Mouse (Mus musculus) thymus, adult 18-20 months (tissue): ENCODE data around the gene Pkd1l1.

Experiments used
- DNase-seq, 2 experiments: peaks; one replicate each; pipeline ENCODE4 v3.0.0; 2022; ENCODE audit warnings: mixed read lengths in 2 of 2

The Pkd1l1 gene

DNA sequence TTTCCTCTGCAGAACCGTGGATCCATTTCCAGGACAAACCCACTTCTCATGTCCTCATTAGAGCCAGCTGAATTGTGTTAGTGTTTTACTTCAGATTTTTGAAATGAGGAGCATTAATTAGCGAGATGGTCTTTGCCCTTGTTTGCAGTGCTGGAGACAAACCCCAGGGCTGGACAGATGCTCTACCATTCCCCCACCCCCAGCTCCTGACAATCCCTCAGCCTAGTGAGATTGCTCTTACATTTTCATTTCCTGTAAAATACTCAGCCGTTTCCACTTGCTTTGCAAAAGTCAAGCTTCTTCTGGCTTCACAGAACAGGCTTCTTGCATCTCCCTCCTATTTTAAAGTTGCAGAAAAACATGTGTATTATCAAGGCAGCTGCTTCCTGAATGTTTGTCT lies 155.7 kb downstream of the Pkd1l1 start:
- no peak for DNase-seq

DNA sequence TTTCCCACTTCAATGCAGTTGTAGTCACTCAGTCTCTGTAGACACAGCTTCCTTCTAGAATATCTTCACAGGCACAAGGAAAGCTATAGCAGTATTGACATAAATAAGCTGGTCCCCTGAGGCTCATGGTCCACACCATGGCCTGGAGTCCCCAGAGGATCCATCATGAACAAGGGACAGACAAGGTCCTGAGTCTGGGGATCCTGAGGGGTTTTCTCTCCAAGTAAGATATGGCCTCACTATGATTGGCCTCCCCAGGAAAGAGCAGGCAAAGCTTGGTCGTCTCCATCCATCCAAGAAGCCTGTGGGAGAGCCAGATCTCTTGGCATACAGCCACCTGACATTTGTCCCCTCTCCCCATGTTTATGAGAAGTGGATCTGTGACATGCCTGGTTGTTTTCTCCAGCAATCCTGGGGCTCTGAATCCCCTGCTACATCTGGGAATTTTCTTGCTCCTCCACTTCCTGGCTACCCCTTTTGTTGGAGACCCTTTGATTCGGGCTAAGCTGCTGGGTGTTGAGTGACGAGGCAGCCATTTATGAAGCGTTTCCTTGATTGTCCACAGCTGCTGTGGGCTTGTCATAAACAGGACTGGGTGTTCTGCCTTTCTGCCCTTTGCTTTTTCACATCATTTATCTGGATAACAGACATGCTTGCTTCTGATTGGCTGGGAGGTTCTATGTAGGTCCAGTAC lies 158.8 kb downstream of the Pkd1l1 start:
- no peak for DNase-seq

DNA sequence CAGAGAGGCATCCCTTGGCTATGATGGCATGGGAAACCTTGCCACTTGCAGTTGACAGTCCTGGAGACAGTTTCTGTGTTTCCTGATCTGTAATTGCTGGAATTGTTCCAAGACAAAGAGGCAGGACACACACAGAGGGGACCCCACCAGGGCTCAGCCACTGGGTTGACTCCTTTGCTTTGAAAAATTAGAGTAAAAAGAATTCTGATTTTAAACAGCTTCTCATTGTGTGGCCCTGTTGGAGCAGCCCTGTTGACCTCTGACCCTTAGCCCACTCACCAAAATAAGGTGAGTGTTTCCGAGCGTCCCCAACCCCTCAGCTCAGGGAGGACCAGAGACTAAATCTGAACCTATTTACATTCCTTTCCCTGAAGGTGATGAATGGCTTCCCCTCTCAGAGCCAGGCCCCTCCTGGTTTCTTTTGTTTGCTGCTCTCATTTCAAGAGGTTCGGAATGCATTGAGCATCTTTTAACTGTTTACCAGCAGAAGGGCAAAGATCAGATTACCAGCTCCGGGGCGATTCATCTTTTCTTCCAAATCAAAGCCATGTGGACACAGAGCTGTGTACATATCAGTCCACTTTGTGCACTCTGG lies 161.5 kb downstream of the Pkd1l1 start:
- DNase-seq = no peak

DNA sequence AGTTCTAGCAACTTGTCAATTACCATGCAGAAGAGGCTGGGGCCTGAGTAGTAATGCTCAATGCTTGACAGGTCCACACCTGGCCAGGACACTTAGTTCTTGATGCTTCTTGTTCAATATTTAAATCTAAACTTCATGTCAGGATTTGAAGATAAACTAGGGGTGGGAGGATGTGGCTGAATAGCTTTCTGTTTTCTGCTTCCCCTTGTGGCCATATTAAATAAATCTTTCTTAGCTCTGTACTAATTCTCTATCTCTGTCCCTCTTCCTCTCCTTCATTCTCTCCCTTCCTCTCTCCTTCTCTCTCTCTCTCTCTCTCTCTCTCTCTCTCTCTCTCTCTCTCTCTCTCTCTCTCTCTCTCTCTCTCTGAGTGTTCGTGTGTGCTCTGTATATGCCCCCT lies 163.4 kb downstream of the Pkd1l1 start:
- no peak for DNase-seq

DNA sequence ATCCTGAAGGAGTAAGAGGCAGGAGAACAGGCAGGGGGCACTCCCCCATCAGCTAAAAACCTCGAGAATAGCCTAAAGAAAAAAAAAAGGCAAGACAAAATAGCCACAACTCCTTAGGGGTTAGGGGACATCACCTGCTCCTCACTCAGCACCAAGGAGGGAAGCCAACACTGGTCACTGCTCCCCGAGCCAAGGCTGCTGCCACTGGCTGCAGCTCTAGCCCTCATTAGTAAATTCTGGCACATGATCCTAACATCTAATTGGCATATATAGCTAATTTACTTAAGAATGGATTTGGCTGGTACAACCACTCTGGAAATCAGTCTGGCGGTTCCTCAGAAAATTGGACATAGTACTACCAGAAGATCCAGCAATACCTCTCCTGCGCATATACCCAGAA lies 166.1 kb downstream of the Pkd1l1 start:
- no peak for DNase-seq

DNA sequence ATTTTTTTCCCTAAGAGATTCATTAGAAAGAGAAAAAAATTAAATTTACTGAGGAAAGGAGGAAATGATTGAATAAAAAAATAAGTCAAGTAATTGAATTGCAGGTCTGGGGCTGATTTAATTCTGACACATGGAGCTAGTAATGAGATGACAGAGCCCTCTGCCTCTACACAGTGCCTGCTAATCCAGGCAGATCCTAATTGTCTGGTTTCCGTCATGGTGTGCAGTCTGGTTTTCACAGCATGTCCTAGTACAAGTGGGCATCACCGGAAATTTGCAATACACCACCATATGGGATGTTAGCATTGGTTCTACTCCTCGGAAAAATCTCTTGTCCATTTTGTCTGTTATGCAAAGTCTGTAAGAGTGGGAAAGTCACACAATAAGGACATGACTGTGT lies 168.9 kb downstream of the Pkd1l1 start:
- no peak for DNase-seq

DNA sequence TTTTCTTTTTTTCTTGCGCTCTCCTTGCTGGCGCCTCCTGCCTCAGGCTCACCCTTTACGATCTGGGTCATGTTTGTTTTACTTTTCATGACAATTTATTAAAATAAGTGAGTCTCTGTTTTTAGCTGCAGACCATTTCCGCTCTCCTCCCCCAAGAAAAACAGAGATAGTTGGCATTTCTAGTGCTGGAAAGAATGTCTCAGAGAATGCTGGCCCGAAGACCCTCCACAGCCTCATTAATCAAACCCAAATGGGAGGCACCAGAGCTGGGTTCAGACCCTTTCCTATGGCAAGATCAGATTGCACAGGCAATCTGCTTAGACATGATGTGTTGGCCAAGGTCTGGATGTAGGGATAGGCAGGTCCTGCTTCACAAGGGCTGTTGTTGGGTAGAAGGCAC lies 175.6 kb downstream of the Pkd1l1 start:
- DNase-seq = no peak

DNA sequence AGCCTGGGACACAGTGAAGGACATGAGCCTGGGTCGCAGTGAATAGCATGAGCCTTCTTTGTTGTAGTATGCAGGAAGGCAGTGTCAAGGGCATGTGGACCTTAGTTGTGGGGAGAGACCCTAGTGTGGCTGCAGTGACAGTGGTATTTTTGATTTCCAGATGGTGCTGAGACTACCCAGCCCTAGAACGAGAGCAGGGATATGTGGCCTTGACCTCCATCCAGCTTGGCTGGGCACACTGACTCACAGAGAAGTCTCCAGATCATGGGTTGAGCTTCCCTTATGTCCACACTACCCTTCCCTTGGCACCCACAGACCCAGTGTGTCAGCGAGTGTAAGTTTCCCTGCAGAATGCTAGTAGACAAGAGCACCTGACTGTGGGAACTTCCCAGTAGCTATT lies 178.0 kb downstream of the Pkd1l1 start:
- DNase-seq = no peak

DNA sequence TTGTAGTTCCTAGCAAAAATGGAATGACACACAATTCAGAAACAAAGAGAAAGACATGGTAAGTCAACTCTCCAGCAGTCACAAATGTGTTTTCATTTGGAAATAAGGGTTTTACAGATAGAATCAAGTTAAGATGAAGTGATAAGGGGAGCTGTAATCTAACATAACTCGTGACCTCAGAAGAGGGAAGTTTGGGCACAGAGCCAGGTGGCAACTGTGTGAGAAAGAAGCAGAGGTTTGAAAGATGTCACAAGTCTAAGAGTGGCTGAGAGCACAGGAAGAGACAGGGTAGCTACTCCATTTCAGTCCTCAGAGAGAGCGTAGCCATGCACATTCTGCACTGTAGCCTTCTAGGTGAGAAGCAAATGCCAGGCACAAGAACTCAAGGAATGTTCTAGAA lies 180.9 kb downstream of the Pkd1l1 start:
- peak; percentile 12 to 33 for DNase-seq

DNA sequence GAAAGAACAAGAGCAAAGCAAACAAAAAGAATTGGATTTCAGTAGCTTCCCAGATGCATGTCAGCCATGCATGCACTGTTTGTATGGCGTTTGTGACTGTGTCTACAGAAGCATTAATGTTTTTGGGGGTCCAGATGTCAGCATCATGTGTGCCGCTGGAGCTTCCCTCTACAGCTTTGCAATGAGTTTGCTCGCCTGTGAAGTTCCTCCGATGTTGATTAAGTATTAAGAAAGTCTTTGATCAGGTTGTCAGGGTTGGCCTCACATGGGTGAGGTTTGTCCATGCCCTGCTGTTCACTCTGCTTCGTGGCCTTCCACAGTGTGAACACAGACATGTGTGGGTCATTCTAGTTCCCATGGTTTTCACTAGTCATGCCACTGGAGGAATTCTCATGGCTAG lies 183.9 kb downstream of the Pkd1l1 start:
- no peak for DNase-seq

DNA sequence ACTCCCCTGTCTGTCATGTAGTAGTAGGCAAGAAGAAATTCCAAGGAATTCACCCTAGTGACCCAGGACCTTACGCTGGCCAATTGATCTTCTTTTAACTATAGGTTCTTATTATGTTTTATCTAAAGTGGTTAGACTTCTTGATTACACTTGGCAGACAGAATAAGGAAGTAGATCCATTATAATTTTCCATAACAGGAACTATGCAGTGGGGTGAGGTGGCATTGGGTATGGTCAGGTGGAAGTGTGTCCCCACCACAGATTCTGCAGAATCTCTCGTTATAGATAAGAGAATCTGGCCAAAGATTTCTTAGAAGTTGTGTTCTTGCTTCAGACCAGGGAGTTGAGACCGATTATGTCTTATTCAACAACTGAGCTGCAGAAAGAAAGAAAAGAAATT lies 185.5 kb downstream of the Pkd1l1 start:
- DNase-seq = no peak

DNA sequence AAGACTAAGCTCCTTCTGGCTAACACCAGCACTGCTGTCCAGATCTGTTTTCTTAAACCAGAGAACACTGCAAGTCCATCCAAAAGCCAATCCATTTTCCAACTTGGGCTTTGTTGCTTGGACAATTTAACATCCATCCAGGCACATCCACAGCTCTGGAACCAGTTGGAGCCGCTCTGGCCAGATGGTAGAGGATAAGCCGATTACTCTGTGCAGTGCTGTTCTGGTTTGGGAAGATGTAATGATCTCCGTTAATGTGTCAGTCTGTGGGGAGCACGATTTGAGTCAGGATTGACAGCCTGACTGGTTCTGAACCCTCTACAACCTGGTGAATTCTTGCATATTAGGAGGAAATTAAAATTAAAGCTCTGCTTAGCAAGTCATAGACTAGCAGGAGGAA lies 188.7 kb downstream of the Pkd1l1 start:
- no peak for DNase-seq

DNA sequence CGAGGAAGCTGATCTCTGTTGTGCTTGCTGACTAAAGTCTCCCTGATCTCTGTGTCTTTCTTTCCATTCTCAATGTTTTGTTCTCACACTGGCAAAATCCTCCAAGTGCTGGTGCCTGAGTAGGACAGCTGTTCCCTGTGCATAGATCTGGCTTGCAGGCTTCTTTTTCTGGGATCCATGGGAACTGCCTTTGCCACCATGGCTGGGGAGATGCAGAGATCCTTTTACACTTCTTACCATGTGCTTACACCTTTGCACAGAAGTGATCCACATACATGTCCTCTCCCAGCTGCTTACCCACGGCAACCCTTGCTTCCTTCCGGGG lies 191.0 kb downstream of the Pkd1l1 start:
- DNase-seq = no peak

DNA sequence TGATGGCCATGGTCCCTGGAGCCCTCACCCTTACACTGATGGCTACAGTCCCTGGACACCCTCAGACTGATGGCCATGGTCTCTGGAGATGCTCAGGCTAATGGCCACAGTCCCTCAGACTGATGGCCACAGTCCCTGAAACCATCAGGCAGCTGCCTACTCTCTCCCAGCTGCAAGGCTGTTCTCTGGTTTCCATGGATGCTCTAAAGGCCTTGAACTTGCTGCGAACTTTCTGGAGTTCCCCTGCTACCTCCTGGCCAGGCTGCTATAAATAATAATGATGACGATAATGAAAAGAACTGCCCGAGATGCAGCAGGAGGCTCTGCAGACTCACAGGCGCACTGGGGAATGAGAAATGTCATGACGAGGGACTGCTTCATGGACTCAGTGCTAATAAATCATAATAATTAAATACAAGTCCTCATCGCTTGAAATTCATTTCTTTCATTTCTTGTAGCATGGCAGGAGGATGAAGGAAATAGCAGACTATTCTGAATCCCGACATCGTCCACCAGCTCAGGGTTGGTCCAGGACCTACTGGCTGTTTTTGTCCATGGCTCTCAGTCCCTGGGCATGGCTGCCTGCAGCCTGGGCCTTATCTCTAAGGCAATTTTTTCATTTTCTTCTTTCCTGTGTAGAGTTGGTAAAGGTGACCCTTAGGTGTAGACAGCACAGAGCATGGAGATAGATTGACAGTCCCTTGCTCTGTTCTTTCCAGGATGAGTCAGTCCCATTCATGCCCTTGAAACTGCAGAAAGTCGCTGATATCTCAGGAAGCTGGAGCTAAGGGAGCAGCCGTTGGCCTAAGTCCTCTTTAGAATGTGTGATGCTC lies 191.5 kb downstream of the Pkd1l1 start:
- DNase-seq = no peak

DNA sequence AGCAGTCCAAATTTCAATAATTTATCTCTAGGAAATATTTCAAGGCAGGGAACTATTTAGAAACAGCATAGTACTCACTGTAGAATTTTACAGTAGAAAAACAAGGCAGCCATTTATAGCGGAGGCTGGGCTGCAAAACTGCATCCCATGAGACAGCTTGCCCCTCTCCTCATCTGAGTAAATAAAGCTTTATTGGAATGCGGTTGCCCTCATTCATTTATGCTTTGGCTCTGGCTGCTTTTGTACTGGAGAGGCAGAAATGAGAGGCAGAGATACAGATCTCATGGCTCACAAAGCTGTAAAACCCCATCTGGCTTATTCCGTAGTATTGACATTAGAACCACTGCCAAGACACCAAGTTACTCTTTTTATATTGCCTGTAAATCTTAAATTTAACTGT lies 193.6 kb downstream of the Pkd1l1 start:
- DNase-seq = no peak
